12 mouse cellular contexts compared by ENCODE assay signal in the genomic region with DNA sequence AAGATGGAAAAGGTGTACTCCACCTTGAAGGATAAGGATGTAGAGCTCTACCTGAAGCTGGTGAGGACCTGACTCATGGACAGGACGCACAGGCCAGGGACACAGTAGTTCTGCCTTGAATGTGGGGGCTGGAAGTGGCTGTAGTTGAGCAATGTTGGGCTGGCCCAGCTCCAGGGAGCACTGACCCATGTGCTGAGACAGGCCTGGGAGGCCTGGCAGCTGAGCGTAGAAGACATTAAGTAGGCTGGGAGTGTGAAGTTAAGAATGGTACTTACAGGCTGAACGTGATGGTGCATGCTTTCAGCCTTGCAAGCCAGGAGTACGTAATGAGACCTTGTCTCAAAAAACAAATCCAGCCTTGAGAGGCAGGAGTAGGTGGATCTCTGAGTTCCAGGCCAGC. TPM values are rescaled to one million over a fixed set of nuclear protein-coding genes. Genes with fewer than 3 reads are reported as not detected.
DNase-seq lines count a peak whose midpoint lies in the region; TF ChIP-seq lines count a peak whose summit lies in the region.
"Had no signal": no experiment of that assay in that cellular context is flagged by ENCODE, and none has a peak within 500 bp of the region (broad histone marks: within the 10 kb centered on the region; RNA-seq: fewer than 3 reads in every experiment).

No protein-coding gene starts in this region.

- no peaks in the 10 kb centered on the region for H3K79me2 ChIP-seq in heart, adult 2 months (replicated peaks; ENCODE audit: control insufficient read depth, insufficient read depth, low read length)

- H3K27me3 ChIP-seq in heart, adult 2 months (ENCODE audit: control insufficient read depth, insufficient read depth, low read length) = no peaks in the 10 kb centered on the region
- H3K27me3 ChIP-seq: limb, embryonic 15.5 days had no signal

- no peaks in the 10 kb centered on the region for H3K4me1 ChIP-seq in heart, adult 2 months (ENCODE audit: control insufficient read depth, insufficient read depth, low read length)
- H3K4me1 ChIP-seq: limb, embryonic 15.5 days had no signal

- DNase-seq in heart, adult 2 months = peak; percentile 62 to 67
- DNase-seq in heart, postnatal 10 days = no peak
- DNase-seq in Muller cell, postnatal 12 days (ENCODE audit: inconsistent ontology term) = peak; percentile 31
- peak; percentile 87 for DNase-seq in adrenal gland, postnatal 14 days
- peak; percentile 93 to 95 for DNase-seq in kidney, postnatal 36 days
- DNase-seq in spleen, postnatal 4 days (ENCODE audit: low spot score in 2 of 2) = no peak
- DNase-seq in right cerebral cortex, postnatal 36 days (ENCODE audit: low spot score in 2 of 2) = no peak
- no peak for DNase-seq in spleen, adult 18-20 months
- DNase-seq: midbrain, embryonic 14.5 days had no signal

- no peak overlapping the region for H3K9ac ChIP-seq in heart, adult 2 months (ENCODE audit: low read depth, low read length)
- H3K9ac ChIP-seq: limb, embryonic 15.5 days had no signal

- no peak overlapping the region for H3K4me3 ChIP-seq in heart, adult 2 months
- H3K4me3 ChIP-seq: erythroblast, embryonic 14.5 days; limb, embryonic 15.5 days had no signal

- intact Hi-C loops in heart, adult 2 months (cut with DNase I) = no loop called here
- intact Hi-C loops in heart, postnatal 10 days (cut with DNase I) = no loop called here

- TF ChIP-seq CTCF in heart, adult 2 months (IDR thresholded peaks at IDR 0.05) = no peak

- no peak overlapping the region for H3K27ac ChIP-seq in heart, adult 2 months
- H3K27ac ChIP-seq: hindbrain, postnatal 0 days; limb, embryonic 15.5 days had no signal

- no peak for TF ChIP-seq POLR2A in heart, adult 2 months (IDR thresholded peaks at IDR 0.05; ENCODE audit: insufficient read depth, low read depth, low read length)

- no peak for TF ChIP-seq EP300 in heart, adult 2 months (IDR thresholded peaks at IDR 0.05; ENCODE audit: insufficient read depth, low read depth, low read length)

- 75% methylated on average over 4 of the region's 4 CpGs for WGBS in heart, adult 2 months

- no peaks in the 10 kb centered on the region for H3K36me3 ChIP-seq in heart, adult 2 months (ENCODE audit: control insufficient read depth, insufficient read depth, low read length)

RNA-seq across cellular contexts. Expression of a gene that starts 13.9 kb away (rescaled TPM):
- total RNA-seq in heart, adult 2 months (2021) = 10 to 100 TPM; 17.2 to 17.4 TPM
- 25.4 and 33.7 TPM in 2 replicates for polyA plus RNA-seq in heart, adult 2 months (2012; rRNA removed)
- total RNA-seq in heart, postnatal 10 days (2021) = 10 to 100 TPM; 19.7 to 24.1 TPM
- total RNA-seq in adrenal gland, postnatal 14 days (2021) = 47.1 and 52.7 TPM in 2 replicates

RNA-seq across cellular contexts. Expression of a gene that starts 23.1 kb away (rescaled TPM):
- 10 to 100 TPM; 21.9 to 26.6 TPM for total RNA-seq in heart, adult 2 months (2021)
- 45.1 TPM in 2 replicates for polyA plus RNA-seq in heart, adult 2 months (2012; rRNA removed)
- 10 to 100 TPM; 25.7 to 26.7 TPM for total RNA-seq in heart, postnatal 10 days (2021)
- total RNA-seq in adrenal gland, postnatal 14 days (2021) = 32.4 and 40.5 TPM in 2 replicates

RNA-seq across cellular contexts. Expression of a gene that starts 23.8 kb away (rescaled TPM):
- total RNA-seq in heart, adult 2 months (2021) = 10 to 100 TPM; 90.6 to 93.3 TPM
- 87.4 and 119 TPM in 2 replicates for polyA plus RNA-seq in heart, adult 2 months (2012; rRNA removed)
- 10 to 100 TPM; 59.1 to 60.2 TPM for total RNA-seq in heart, postnatal 10 days (2021)
- 49.3 and 52.9 TPM in 2 replicates for total RNA-seq in adrenal gland, postnatal 14 days (2021)

RNA-seq across cellular contexts. Expression of a gene that starts 30.8 kb away (rescaled TPM):
- total RNA-seq in heart, adult 2 months (2021) = 1 to 10 TPM; 5.1 to 5.4 TPM
- 9.4 and 10.3 TPM in 2 replicates for polyA plus RNA-seq in heart, adult 2 months (2012; rRNA removed)
- total RNA-seq in heart, postnatal 10 days (2021) = 1 to 10 TPM; 7.0 to 7.1 TPM
- 21.8 and 22.2 TPM in 2 replicates for total RNA-seq in adrenal gland, postnatal 14 days (2021)

RNA-seq across cellular contexts. Expression of a gene that starts 54.0 kb away (rescaled TPM):
- 1 to 10 TPM; 2.8 to 3.6 TPM for total RNA-seq in heart, adult 2 months (2021)
- 10.3 and 15.8 TPM in 2 replicates for polyA plus RNA-seq in heart, adult 2 months (2012; rRNA removed)
- 1 to 10 TPM; 7.5 to 7.8 TPM for total RNA-seq in heart, postnatal 10 days (2021)
- total RNA-seq in adrenal gland, postnatal 14 days (2021) = 13.9 and 18.3 TPM in 2 replicates

Comparison
In these comparisons a context has a peak if more than half of its experiments do, and no peak if none do; other contexts are left out.
1. DNase-seq: peak in heart, adult 2 months (2 of 2), Muller cell, postnatal 12 days (single experiment), adrenal gland, postnatal 14 days (single experiment) and kidney, postnatal 36 days (2 of 2); none in heart, postnatal 10 days (0 of 2), spleen, postnatal 4 days (0 of 2), right cerebral cortex, postnatal 36 days (0 of 2) and spleen, adult 18-20 months (0 of 2).